Mouse (Mus musculus) C2C12 (cell line): ENCODE data around the gene Hcls1. TPM values are rescaled to one million over a fixed set of nuclear protein-coding genes. Genes with fewer than 3 reads are reported as not detected.

ENCODE experiments used
- H3K27me3 ChIP-seq: one replicate; pipeline ENCODE4 v1.6.1; 2011; ENCODE audit not compliant: control insufficient read depth, insufficient read depth, insufficient read length
- H3K36me3 ChIP-seq: one replicate; pipeline ENCODE4 v1.6.1; 2011; ENCODE audit not compliant: control insufficient read depth, insufficient read depth
- H3K4me3 ChIP-seq: one replicate; pipeline ENCODE4 v1.5.1; 2011; ENCODE audit warnings: mild to moderate bottlenecking, control low read depth; ENCODE audit not compliant: poor library complexity, insufficient read depth, severe bottlenecking
- H3K79me2 ChIP-seq: one replicate; pipeline ENCODE4 v1.6.1; 2011; ENCODE audit not compliant: control insufficient read depth, insufficient read depth
- H3K79me3 ChIP-seq: one replicate; pipeline ENCODE4 v1.6.1; 2011; ENCODE audit warnings: low read depth, control low read depth
- H3ac ChIP-seq: one replicate; pipeline ENCODE3; 2011; ENCODE audit warnings: low read depth; ENCODE audit not compliant: control insufficient read depth, insufficient read length
- CEBPB ChIP-seq: IDR thresholded peaks from one replicate; pipeline ENCODE4 v1.6.1; 2011; ENCODE audit warnings: low read depth, mild to moderate bottlenecking, control low read depth, moderate library complexity
- CTCF ChIP-seq: IDR thresholded peaks from one replicate; pipeline ENCODE4 v1.5.1; 2011; ENCODE audit not compliant: control insufficient read depth, insufficient read depth, insufficient read length
- FOSL1 ChIP-seq: IDR thresholded peaks from one replicate; pipeline ENCODE4 v1.8.0; 2011; ENCODE audit warnings: mild to moderate bottlenecking, low read length; ENCODE audit not compliant: poor library complexity, insufficient read depth, severe bottlenecking
- MAX ChIP-seq: IDR thresholded peaks from one replicate; pipeline ENCODE4 v1.6.1; 2011; ENCODE audit warnings: mild to moderate bottlenecking, control low read depth
- MYOD1 ChIP-seq: IDR thresholded peaks from one replicate; pipeline ENCODE4 v1.6.1; 2011; ENCODE audit warnings: low read depth; ENCODE audit not compliant: control insufficient read depth, insufficient read length
- MYOG ChIP-seq: IDR thresholded peaks from one replicate; pipeline ENCODE4 v1.6.1; 2011; ENCODE audit not compliant: control insufficient read depth, insufficient read length; ENCODE audit errors: extremely low read depth
- USF1 ChIP-seq: IDR thresholded peaks from one replicate; pipeline ENCODE4 v1.6.1; 2011; ENCODE audit warnings: low read depth, mild to moderate bottlenecking, control low read depth, moderate library complexity
- polyA plus RNA-seq: library from polyadenylated mRNA; unstranded; fragments of >200 nt; fragmentation: generic; extraction: Trizol; gene quantifications from one replicate; pipeline ENCODE4 v1.2.1, GENCODE M21; 2012; ENCODE audit warnings: missing spikeins

Hcls1 gene
- polyA plus RNA-seq, 1 experiment: not detected

- H3ac ChIP-seq: no peak overlapping the region
- no peaks in the 10 kb centered on the region for H3K79me3 ChIP-seq
- H3K4me3 ChIP-seq: no peak overlapping the region
- no peaks in the 10 kb centered on the region for H3K79me2 ChIP-seq
- TF ChIP-seq MAX: no peak
- no peak for TF ChIP-seq MYOG
- TF ChIP-seq FOSL1: no peak
- no peak for TF ChIP-seq CEBPB
- TF ChIP-seq CTCF: no peak
- no peak for TF ChIP-seq USF1
- no peak for TF ChIP-seq MYOD1
- no peaks in the 10 kb centered on the region for H3K27me3 ChIP-seq
- H3K36me3 ChIP-seq: no peaks in the 10 kb centered on the region
These were observed 7.1 kb downstream of the Hcls1 start for GRCm38 (mm10) chr16:36941895-36942294.

GRCm38 (mm10) chr16:36943591-36943990 lies 8.8 kb downstream of the Hcls1 start:
- no peaks in the 10 kb centered on the region for H3K27me3 ChIP-seq
- H3ac ChIP-seq: no peak overlapping the region
- H3K79me3 ChIP-seq: no peaks in the 10 kb centered on the region
- H3K36me3 ChIP-seq: no peaks in the 10 kb centered on the region
- no peaks in the 10 kb centered on the region for H3K79me2 ChIP-seq
- H3K4me3 ChIP-seq: no peak overlapping the region
- no peak for TF ChIP-seq MAX
- TF ChIP-seq USF1: no peak
- TF ChIP-seq FOSL1: no peak
- TF ChIP-seq CTCF: no peak
- no peak for TF ChIP-seq MYOD1
- TF ChIP-seq CEBPB: no peak
- TF ChIP-seq MYOG: no peak

- no peaks in the 10 kb centered on the region for H3K36me3 ChIP-seq
- no peak overlapping the region for H3K4me3 ChIP-seq
- no peaks in the 10 kb centered on the region for H3K79me3 ChIP-seq
- H3K79me2 ChIP-seq: no peaks in the 10 kb centered on the region
- H3ac ChIP-seq: no peak overlapping the region
- peaks cover 4% of the 10 kb centered on the region for H3K27me3 ChIP-seq
- no peak for TF ChIP-seq USF1
These were observed 10.2 kb downstream of the Hcls1 start for GRCm38 (mm10) chr16:36944895-36945424.

DNA sequence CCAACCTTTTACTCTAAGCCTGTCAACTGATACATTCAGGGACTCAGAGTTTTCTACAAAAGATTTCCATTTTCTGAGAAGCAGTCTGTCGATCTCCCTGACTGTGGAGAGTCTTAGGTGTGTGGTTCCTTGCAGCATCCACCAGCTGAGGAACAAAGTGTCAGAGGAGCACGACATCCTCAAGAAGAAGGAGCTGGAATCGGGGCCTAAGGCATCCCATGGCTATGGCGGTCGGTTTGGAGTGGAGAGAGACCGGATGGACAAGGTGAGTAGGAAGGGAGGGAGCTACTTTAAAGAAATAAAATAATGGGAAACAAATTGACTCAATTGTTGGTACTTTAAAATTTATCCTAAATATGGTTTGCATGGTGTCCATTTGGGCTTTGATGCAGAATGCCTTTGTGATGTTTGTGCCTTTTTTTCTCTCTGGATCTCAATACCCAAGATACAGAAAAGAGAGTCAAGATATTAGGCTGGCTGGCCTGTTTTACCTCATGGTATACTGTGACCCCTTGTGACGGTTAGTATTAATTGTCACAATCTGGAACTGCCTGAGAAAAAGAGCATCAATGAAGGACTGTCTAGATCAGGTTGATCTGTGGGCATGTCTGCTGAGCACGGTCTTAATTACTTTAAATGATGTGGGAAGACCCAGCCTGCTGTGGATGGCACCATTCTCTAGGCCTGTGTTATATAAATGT lies 11.8 kb downstream of the Hcls1 start:
- no peak overlapping the region for H3ac ChIP-seq
- no peaks in the 10 kb centered on the region for H3K79me3 ChIP-seq
- H3K27me3 ChIP-seq: peaks cover 8% of the 10 kb centered on the region
- no peak overlapping the region for H3K4me3 ChIP-seq
- H3K36me3 ChIP-seq: no peaks in the 10 kb centered on the region
- H3K79me2 ChIP-seq: no peaks in the 10 kb centered on the region
- no peak for TF ChIP-seq MYOD1

DNA sequence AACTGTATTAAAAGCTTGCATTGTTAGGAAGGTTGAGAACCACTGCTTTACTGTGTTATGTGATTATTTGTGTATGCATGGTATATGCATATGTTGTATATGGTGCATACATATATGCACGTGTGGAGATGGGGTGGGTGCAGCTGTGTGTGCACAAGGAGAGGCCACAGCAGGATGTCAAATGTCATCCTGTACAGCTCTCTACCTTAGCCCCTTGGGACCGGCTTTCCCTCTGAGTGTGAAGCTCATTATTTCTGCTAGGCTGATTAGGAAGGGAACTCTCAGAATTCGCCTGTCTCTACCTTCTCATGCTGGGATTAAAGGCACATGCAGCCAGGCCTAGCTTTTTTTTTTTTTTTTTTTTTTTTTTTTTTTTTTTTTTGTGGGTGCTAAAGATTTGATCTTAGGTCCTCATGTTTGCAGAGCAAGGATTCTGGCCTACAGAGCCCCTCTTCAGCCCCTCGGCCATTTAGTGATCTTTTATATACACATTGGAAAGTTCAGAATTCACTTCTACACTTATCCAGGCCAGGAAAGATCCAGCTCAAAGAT lies 12.9 kb downstream of the Hcls1 start:
- Histone ChIP-seq H3ac (no peak overlapping the region), H3K36me3 (no peaks in the 10 kb centered on the region), H3K79me3 (no peaks in the 10 kb centered on the region), H3K4me3 (no peak overlapping the region), H3K79me2 (no peaks in the 10 kb centered on the region), H3K27me3 (peaks cover 8% of the 10 kb centered on the region)
- no peak for TF ChIP-seq FOSL1
- no peak for TF ChIP-seq USF1
- no peak for TF ChIP-seq CTCF
- TF ChIP-seq MYOG: no peak
- no peak for TF ChIP-seq CEBPB
- no peak for TF ChIP-seq MAX
- no peak for TF ChIP-seq MYOD1

- Histone ChIP-seq H3ac (no peak overlapping the region), H3K79me3 (no peaks in the 10 kb centered on the region), H3K36me3 (no peaks in the 10 kb centered on the region), H3K79me2 (no peaks in the 10 kb centered on the region), H3K27me3 (peaks cover 10% of the 10 kb centered on the region), H3K4me3 (no peak overlapping the region)
- TF ChIP-seq MAX (no peak), USF1 (no peak), MYOD1 (no peak), MYOG (no peak), CEBPB (no peak), FOSL1 (no peak), CTCF (no peak)
These were observed 15.0 kb downstream of the Hcls1 start for GRCm38 (mm10) chr16:36949614-36950336.
